Mouse (Mus musculus) left cerebral cortex, adult 9 months (tissue): Measurements from ENCODE around the gene Nr1h2.

Experiments used
- DNase-seq, 2 experiments: peaks; one replicate each; pipeline ENCODE4 v3.0.0; 2022; ENCODE audit warnings: low spot score in 2 of 2

The Nr1h2 gene

GRCm38 (mm10) chr7:44585606-44586005 lies 31.9 kb upstream of the Nr1h2 start:
- DNase-seq, result no peak

GRCm38 (mm10) chr7:44584921-44585320 lies 31.2 kb upstream of the Nr1h2 start:
- DNase-seq, result no peak

GRCm38 (mm10) chr7:44584265-44584804 lies 30.6 kb upstream of the Nr1h2 start:
- no peak for DNase-seq

- no peak for DNase-seq
Measured at GRCm38 (mm10) chr7:44583146-44583545, 29.4 kb upstream of the Nr1h2 start.

- no peak for DNase-seq
Measured at GRCm38 (mm10) chr7:44582709-44583108, 29.0 kb upstream of the Nr1h2 start.

GRCm38 (mm10) chr7:44581637-44582036 lies 27.9 kb upstream of the Nr1h2 start:
- DNase-seq, result no peak

- no peak for DNase-seq
Measured at GRCm38 (mm10) chr7:44576333-44576844, 22.6 kb upstream of the Nr1h2 start.

GRCm38 (mm10) chr7:44572956-44573484 lies 19.3 kb upstream of the Nr1h2 start:
- no peak for DNase-seq

- no peak for DNase-seq
Measured at GRCm38 (mm10) chr7:44572213-44572701, 18.5 kb upstream of the Nr1h2 start, which contains the start of gene Napsa. Gene Napsa, plus strand, starts transcription at chr7:44572380.

GRCm38 (mm10) chr7:44571811-44572210 lies 18.1 kb upstream of the Nr1h2 start:
- no peak for DNase-seq

- no peak for DNase-seq
Measured at GRCm38 (mm10) chr7:44570989-44571388, 17.2 kb upstream of the Nr1h2 start.

- DNase-seq, result no peak
Measured at GRCm38 (mm10) chr7:44568803-44569202, 15.1 kb upstream of the Nr1h2 start.

GRCm38 (mm10) chr7:44565414-44565813 lies 11.7 kb upstream of the Nr1h2 start:
- DNase-seq, result no peak

- no peak for DNase-seq
Measured at GRCm38 (mm10) chr7:44564486-44564885, 10.7 kb upstream of the Nr1h2 start.

- no peak for DNase-seq
Measured at GRCm38 (mm10) chr7:44563284-44563683, 9.5 kb upstream of the Nr1h2 start.

- DNase-seq, result peak in 1 of 2 experiments; percentile 82
Measured at GRCm38 (mm10) chr7:44560435-44561400, 7.0 kb upstream of the Nr1h2 start.

- no peak for DNase-seq
Measured at GRCm38 (mm10) chr7:44557629-44558028, 3.9 kb upstream of the Nr1h2 start.

- DNase-seq, result peak in 1 of 2 experiments; percentile 51
Measured at GRCm38 (mm10) chr7:44553196-44553764, 471 bp downstream of the Nr1h2 start.

- DNase-seq, result no peak
Measured at GRCm38 (mm10) chr7:44552141-44552908, 1.4 kb downstream of the Nr1h2 start.

- no peak for DNase-seq
Measured at GRCm38 (mm10) chr7:44551731-44552130, 2.0 kb downstream of the Nr1h2 start.

GRCm38 (mm10) chr7:44551301-44551700 lies 2.5 kb downstream of the Nr1h2 start:
- DNase-seq, result no peak

GRCm38 (mm10) chr7:44550409-44550678 lies 3.4 kb downstream of the Nr1h2 start:
- DNase-seq, result no peak
